Mouse (Mus musculus) lung, postnatal 0 days (tissue): ENCODE data around the gene Gpr55.

ENCODE experiments used
- CTCF ChIP-seq: IDR thresholded peaks from 2 replicates; pipeline ENCODE4 v1.5.1; 2016; ENCODE audit warnings: antibody characterized with exemption, mild to moderate bottlenecking
- EP300 ChIP-seq: IDR thresholded peaks from 2 replicates; pipeline ENCODE4 v1.6.1; 2016; ENCODE audit warnings: antibody characterized with exemption, mild to moderate bottlenecking, control low read depth

GRCm38 (mm10) chr1:85921725-85922124 is 39.1 kb downstream of the Gpr55 start:
- TF ChIP-seq EP300 (no peak), CTCF (no peak)
